Mouse (Mus musculus): ENCODE measurements around the gene Cpeb4.

Cpeb4 gene

GRCm38 (mm10) chr11:31896065-31896792 lies 24.2 kb downstream of the Cpeb4 start:
- in situ Hi-C loops (cut with MboI, MseI), result no loop called here

DNA sequence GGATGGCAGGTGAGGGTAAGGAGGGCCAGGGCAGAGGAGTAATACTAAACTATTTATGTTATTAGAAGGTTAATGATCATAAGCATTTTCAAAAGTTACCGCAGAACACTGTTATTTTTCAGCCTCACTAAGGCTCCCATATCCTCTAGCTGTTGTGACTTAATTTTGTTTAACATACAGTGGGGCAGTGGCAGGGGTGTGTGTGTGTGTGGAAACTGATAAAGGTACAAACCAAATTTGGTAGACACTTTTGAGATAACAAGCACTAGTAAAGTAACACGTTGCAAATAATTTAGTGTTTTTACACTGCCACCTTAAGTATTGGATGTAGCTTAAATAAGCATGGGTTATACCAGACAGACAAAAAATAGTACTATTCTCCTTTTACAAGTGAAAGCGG lies 24.9 kb downstream of the Cpeb4 start:
- in situ Hi-C loops (cut with MboI, MseI), result no loop called here

DNA sequence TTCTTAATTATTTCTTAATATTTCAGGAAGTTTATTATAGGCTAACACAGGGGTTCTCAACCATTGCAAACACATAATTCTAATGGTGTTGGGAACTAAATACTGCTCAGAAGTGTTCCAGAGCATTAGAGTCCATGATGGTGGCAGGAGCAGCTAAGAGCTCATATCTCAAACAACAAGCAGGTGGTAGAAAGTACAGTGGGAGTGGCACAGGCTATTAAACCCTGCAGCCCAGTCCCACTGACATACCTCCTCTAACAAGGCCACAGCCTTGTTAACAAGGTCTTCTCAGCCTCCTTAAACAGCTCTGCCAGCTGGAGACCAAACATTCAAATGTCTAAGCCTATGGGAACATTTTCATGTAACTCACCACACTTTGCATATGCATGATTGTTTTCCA lies 27.2 kb downstream of the Cpeb4 start:
- in situ Hi-C loops (cut with MboI, MseI), result no loop called here

DNA sequence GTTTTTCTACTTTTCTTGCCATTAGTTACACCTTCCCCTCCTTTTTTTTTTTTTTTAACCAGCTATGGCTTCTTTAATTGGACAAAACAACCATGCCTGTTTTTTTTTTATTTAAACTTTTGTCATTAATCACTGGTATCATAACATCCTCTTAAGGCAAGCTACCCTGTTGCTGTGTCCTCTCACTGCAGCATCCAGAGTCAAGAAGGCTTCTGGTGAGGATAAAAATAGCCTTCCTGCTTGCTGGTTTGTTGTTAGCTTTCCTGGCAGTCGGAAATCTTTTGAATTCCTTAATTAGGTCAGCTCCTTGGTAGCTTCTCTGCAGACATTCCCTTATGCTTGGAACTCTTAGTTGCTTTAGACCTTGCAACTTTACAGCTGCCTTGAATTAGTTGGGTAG lies 28.7 kb downstream of the Cpeb4 start:
- in situ Hi-C loops (cut with MboI, MseI), result loop anchor here in 1 of 2 experiments (10.0 kb wide), 1 partner anchor 1654 kb away; no protein-coding TSS in a partner anchor

DNA sequence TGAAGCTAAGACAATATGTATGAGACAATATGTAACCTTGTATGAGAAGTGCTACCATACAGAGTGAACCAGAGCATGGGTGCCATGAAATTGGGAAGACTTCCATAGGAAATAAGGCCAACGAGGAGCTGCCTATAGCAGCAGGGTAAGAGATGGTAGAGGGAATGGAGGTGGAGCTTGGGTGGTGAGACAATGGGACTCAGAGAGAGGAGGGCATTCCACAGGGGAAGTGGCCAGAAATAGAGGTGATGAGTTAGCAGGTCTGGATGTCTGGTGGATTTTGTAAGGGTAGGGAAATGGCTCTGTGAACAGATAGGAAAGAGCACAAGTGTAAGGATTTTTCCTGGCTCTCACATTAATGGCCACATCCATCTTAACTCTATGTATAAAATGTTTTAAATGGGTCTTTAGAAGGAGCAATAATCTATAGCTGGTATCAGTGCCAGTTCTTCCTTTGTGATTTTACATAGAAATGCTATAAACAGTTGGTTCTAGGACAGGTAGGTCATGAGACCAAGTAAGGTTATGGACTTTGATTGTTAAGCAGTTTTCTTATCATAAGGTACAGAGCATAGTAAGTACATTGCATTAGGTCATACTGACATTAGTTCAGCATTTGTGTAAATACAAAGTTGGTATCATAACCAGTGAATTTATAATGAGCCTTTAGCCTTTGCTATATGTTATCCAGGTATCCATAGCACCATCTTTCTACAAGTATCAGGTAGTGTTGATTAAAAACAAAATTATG lies 30.4 kb downstream of the Cpeb4 start:
- in situ Hi-C loops (cut with MboI, MseI), result loop anchor here in 1 of 2 experiments (10.0 kb wide), 1 partner anchor 1652 kb away; no protein-coding TSS in a partner anchor

GRCm38 (mm10) chr11:31906499-31906898 lies 34.5 kb downstream of the Cpeb4 start:
- in situ Hi-C loops (cut with MboI, MseI), result loop anchor here in 1 of 2 experiments (10.0 kb wide), 1 partner anchor 1648 kb away; no protein-coding TSS in a partner anchor

DNA sequence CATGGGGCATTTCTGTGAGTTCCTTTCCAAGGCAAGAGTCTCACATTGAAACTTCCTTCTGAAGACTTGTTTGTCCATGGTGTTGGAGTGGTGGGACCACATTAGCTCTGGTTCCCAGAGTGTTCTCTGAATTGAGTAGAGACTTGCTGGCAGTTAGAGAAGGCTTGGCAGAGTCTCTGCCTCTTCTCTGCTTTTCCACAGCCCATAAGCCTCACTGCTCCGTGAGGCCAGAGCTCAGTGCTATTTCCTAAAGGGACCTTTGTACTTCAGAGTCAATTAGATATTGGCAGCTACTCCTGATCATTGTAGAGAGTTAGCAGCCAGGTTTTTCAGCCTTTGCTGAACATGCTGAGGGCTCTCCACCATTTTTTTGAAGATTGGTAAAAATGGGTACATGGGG lies 35.6 kb downstream of the Cpeb4 start:
- in situ Hi-C loops (cut with MboI, MseI), result loop anchor here in 1 of 2 experiments (10.0 kb wide), 1 partner anchor 1647 kb away; no protein-coding TSS in a partner anchor

- in situ Hi-C loops (cut with MboI, MseI), result loop anchor here in 1 of 2 experiments (10.0 kb wide), 1 partner anchor 1548 kb away; no protein-coding TSS in a partner anchor
Observed at GRCm38 (mm10) chr11:31912958-31913357, 40.9 kb downstream of the Cpeb4 start.

DNA sequence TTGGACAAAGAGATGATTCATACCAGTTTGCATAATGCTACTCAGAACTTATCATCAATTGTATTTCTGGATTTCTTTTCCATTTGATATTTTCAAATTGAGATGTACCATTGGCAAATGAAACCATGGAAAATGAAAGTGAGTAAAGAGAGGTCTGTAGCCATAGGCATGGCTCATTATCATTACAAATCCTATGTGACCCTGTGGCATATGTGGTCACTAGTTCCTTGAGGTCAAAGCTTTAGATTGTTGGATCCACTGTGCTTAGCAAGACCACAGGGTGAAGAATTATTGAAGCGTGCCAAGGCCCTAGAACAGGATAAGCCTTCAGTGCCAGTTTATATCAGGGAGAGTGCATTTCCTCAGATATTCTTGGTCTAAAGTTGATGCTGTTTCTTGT lies 45.8 kb downstream of the Cpeb4 start:
- in situ Hi-C loops (cut with MboI, MseI), result loop anchor here in 1 of 2 experiments (10.0 kb wide), 1 partner anchor 1553 kb away; no protein-coding TSS in a partner anchor

- in situ Hi-C loops (cut with MboI, MseI), result loop anchor here in 1 of 2 experiments (25.0 kb wide), 1 partner anchor 543 kb away; no protein-coding TSS in a partner anchor
Observed at GRCm38 (mm10) chr11:31930051-31930450, 58.0 kb downstream of the Cpeb4 start.

DNA sequence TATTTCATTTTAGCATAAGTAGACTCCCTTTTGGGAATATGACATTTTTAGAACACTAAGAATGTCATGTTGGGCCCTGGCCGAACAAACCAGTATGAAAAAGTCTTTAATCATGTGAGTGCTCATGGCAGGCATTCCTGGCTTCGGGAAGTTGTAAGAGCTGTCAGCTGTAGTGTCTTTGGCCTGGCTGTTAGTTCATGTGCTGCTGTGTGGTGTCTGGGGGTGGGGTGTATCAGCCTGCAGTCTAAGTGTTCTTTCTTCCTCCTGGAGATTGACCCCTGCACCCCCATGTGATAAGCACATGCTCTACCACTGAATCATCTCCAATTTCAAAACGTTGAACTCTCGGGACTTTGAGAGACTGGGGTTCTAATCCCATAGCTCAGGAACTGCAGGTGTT lies 63.6 kb downstream of the Cpeb4 start:
- in situ Hi-C loops (cut with MboI, MseI), result loop anchor here in 1 of 2 experiments (25.0 kb wide), 1 partner anchor 548 kb away; no protein-coding TSS in a partner anchor

DNA sequence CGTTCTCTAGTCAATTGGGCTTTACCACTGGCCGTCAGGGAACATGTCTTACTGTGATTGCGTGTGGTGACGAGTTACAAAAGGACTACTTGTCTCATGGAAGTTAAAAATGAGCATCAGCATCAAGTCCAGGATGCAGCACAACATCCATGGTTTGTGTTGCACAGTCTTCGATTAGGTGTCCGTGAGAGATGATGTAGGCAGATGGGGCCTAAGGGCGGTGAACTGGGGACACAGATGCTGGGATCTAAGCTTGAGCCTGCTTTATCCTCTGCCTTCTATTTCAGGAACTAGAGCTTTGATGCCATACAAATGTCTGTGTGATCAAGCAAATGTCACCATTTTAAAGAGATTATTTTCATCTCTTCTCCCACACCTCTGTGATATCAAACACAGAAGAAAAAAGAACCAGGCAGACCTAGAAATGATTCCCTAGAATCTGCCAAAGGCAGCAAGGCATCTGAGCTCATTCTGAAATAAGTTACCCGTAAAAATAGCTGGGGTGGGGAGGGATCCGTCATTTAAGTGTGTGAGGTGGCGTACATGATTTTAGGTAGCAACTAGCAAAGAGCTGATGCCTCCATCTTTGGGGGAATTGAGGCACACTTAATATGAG lies 65.0 kb downstream of the Cpeb4 start:
- in situ Hi-C loops (cut with MboI, MseI), result loop anchor here in 1 of 2 experiments (25.0 kb wide), 1 partner anchor 550 kb away; no protein-coding TSS in a partner anchor

DNA sequence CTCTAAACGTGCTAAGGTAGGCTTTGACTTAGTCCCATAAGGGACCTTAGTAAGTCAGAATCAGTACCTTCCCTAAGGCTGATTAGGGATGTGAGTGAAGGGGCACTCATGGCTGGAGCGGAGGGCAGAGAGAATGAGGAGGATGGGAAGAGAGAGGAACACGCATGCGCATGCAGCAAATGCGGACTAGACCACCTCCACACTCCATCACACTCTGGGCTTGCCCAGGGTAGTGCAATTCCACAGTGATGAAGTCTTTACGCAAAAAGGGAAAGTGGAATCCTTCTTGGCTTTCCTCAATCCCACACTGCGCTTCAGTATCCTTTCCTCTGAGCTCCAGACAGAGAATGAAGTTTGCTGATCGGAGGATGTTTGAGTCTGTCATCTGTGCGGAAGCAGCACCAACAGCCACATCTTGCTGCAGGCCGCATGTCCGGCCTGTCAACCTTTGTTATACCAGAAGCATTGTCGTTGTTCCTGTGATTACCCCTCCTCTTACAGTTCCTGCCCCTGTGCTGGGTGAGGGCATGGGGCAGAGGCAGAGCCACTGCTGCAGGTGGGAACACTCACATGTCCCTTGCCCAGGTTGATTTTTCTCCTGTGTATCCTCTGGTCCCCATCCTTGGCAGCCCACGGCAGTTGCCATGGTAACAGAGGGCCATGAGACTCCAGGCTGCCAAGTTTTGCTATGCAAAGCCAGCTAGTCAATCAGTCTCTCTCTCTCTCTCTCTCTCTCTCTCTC lies 69.1 kb downstream of the Cpeb4 start:
- in situ Hi-C loops (cut with MboI, MseI), result loop anchor here in 1 of 2 experiments (25.0 kb wide), 1 partner anchor 554 kb away; no protein-coding TSS in a partner anchor

DNA sequence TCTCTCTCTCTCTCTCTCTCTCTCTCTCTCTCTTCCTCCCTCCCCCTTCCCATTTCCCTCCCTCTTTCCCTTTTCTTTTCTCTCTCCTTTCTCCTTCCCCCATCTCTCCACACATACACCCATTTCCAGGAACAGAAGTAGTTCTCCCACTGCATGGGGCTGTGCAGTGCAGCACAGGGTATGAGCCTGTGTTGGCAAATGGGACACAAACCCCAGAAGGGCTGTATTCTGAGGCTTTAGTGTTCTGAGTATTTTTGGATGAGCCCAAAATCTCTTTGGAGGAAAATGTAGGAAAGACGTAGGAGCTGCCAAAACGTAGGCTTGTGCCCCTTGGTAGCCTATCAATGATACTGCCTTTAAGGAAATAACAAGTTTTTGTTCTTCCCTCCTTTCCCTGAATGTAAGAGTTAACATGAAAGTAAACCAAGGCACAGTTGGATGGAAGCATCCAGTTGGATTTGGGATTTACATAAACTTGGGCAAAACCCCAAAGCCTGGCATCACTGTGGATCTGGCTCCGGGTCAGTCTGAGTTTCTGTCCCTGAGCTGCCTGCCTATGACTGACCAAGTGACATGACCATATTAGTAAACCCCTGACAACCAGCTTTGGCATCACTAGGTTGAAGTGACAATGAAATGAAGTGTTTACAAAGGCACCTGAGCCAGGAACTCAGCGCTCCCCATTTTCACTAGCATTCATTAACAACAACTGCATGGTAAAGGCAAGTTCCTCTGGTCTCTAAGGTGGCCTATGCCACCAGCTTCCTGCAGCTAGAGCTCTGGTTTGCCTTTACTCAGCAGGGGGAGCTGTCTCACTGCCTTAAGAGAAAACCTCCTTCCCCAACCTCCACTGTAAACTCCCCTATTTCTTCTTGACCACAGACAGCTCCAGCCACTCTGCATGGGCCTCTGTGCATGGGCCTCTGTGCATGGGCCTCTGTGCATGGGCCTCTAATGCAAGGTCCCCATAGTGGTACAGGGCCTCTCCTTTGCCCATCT lies 69.9 kb downstream of the Cpeb4 start:
- in situ Hi-C loops (cut with MboI, MseI), result loop anchor here in 1 of 2 experiments (25.0 kb wide), 1 partner anchor 555 kb away; no protein-coding TSS in a partner anchor

GRCm38 (mm10) chr11:31945471-31945870 lies 73.5 kb downstream of the Cpeb4 start:
- in situ Hi-C loops (cut with MboI, MseI), result loop anchor here (5.0 to 25.0 kb wide), 3 partner anchors 73 to 558 kb away; partner anchors contain the start of gene Cpeb4 (in 1 of the 2)

DNA sequence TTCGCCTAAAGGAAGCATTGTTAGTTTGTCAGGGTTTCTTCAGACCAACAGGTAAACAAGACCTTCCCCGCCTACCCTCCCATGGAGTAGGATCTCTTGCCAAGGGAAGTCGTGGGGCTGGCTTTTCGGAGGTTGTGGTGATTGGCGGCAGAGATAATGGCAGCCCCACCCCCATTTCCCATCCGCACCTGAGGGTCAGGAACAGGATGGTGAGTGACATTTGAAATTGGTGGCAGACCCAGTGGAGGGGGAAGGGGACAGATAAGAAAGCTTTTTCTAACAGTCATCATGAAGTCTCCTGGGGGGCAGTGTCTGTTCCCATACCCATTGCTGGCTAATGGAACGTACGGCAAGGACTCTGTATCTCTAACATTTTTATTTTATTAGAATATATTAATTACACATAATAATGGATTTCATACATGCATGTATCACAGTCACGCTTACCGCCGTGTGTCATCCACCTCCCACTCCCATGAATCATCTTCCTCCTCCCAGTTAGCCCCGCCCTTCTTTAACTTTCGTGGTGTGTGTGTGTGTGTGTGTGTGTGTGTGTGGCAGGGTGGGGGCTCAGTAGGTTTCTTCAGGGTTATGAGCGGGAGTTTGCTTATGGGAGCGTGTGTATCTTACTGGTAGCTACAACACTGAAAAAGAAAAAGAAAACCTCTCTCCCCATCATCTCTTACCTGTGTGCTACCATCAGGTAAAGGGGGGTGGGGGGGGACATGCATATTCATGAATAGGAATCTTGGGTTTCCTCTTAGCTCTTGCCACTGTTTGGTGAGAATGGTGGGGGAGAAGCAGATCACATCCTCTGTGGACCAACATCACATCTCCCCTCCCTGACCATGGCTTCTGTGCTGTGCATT lies 76.7 kb downstream of the Cpeb4 start:
- in situ Hi-C loops (cut with MboI, MseI), result loop anchor here (5.0 to 25.0 kb wide), 3 partner anchors 76 to 561 kb away; partner anchors contain the start of gene Cpeb4 (in 1 of the 2)

- in situ Hi-C loops (cut with MboI, MseI), result loop anchor here (5.0 to 25.0 kb wide), 3 partner anchors 77 to 562 kb away; partner anchors contain the start of gene Cpeb4 (in 1 of the 2)
Observed at GRCm38 (mm10) chr11:31949331-31949785, 77.3 kb downstream of the Cpeb4 start.

GRCm38 (mm10) chr11:31960071-31960470 lies 88.1 kb downstream of the Cpeb4 start:
- in situ Hi-C loops (cut with MboI, MseI), result loop anchor here (25.0 kb wide), 2 partner anchors 698 to 1273 kb away; no protein-coding TSS in a partner anchor

All from T-helper 17 cell (primary cell).